Mouse (Mus musculus) embryonic facial prominence, embryonic 10.5 days (tissue): ENCODE measurements at regions not wholly inside any gene's neighbourhood (a gene's known extent, or its start where the extent isn't known, plus 50 kb on each side); places are given as distances from the start of the nearest gene placed in this dataset.
A peak's percentile ranks its signal among the peaks of the same experiment; 100 is the strongest.
"Not testable (repeated sequence)": the region's sequence is repeated elsewhere in the genome, so short reads cannot be mapped to it uniquely, and the experiment has no call there.

Experiments
- DNase-seq: peaks from one replicate; pipeline ENCODE4 v3.0.0-alpha.2; 2017; ENCODE audit warnings: low spot score
- H3K27ac ChIP-seq: fragments of 300-500 bp; sonication (generic); replicated peaks from 2 replicates; pipeline ENCODE4 v1.5.1; 2016; ENCODE audit warnings: mild to moderate bottlenecking
- H3K27me3 ChIP-seq: fragments of 300-500 bp; sonication (generic); replicated peaks from 2 replicates; pipeline ENCODE4 v1.6.1; 2016; ENCODE audit warnings: low read depth, mild to moderate bottlenecking; ENCODE audit not compliant: poor library complexity, severe bottlenecking
- H3K36me3 ChIP-seq: fragments of 300-500 bp; sonication (generic); replicated peaks from 2 replicates; pipeline ENCODE4 v1.6.1; 2016; ENCODE audit warnings: mild to moderate bottlenecking, moderate library complexity
- H3K4me1 ChIP-seq: fragments of 300-500 bp; sonication (generic); 2 replicates; pipeline ENCODE4 v1.6.1; 2016
- H3K4me3 ChIP-seq: fragments of 300-500 bp; sonication (generic); 2 replicates; pipeline ENCODE4 v1.5.1; 2016; ENCODE audit warnings: mild to moderate bottlenecking, moderate library complexity
- H3K9me3 ChIP-seq: fragments of 300-500 bp; sonication (generic); 2 replicates; pipeline ENCODE4 v1.6.1; 2016; ENCODE audit warnings: mild to moderate bottlenecking
- WGBS: fragments of 180-500 bp; shearing (Covaris S2); methylation state at CpG from one replicate; pipeline ENCODE4 v1.1.7; 2016; 5-methylcytosine and 5-hydroxymethylcytosine counted together

DNA sequence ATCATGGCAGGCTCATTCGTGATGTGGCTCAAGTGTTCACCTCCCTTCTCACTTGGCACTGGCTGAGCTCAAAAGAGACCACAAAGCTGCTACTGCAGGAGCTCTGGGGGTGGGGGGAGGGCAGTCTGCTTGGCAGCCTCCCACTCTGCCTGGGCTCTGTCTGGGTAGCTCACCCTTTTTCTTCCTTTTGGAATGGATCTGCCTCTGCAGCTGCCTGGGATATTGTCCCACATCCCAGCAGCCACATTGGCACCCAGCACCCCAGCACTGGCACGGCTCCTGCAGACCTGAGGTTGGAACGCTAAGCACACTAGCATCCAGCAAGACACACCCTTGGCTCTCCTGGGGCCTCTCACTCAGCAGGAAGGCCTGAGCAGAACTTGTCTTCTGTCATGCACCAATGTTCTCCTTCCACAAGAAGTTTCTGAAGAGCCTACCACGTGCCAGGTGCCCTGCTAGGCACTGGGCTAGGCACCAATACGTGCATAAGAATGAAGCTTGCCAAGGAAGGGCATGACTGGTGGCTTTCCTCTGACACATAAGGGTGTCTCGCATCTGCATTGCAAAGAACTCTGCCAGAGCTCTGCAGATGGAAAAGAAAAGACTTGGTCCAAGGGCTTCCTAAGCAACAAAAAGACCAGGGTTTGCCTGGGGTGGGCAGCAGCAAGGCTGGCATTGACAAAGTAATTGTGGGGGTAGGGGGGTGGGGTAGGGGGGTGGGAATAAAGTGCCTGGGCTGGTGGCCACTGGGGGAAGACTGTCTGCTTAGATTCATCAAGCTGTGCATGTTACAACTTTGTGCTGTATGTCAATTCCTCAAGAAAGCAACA, 112.1 kb upstream of the Sipa1l1 start:
- not testable (repeated sequence) for DNase-seq, H3K9me3 ChIP-seq, H3K27ac ChIP-seq, H3K4me1 ChIP-seq, H3K36me3 ChIP-seq, H3K4me3 ChIP-seq, H3K27me3 ChIP-seq
- WGBS = no CpG with 5 or more reads among the region's 6 CpGs

DNA sequence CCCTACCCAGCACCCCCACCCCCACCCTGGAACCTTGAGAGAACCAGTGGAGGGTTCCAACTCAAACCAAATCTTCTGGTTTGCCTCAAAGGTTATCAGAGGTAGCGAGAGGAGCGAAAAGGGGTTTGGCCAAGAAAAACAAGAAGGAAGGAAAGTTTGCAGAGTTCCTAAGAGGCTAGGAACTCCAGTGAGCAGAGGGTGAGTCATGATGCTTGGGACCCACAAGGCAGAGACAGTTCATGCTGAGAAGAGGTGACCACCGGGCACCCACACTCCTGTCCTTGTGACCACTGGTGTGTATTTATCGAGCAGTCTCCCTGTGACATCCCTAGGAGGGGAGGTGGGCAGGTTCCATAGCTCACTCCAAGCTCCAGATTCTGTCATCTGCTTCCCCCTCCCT, 104.1 kb upstream of the Sipa1l1 start:
- H3K27ac ChIP-seq = no peak overlapping the region
- no peaks in the 10 kb centered on the region for H3K27me3 ChIP-seq
- 0 out of 2 replicates have a peak, but pooled peaks cover 2% of the 10 kb centered on the region for H3K9me3 ChIP-seq
- H3K4me3 ChIP-seq = no peak overlapping the region
- no peak for DNase-seq
- H3K4me1 ChIP-seq = 0 out of 2 replicates have a peak, but pooled peaks cover 5% of the 10 kb centered on the region
- H3K36me3 ChIP-seq = no peaks in the 10 kb centered on the region
- WGBS = 89% methylated on average over 4 of the region's 4 CpGs

DNA sequence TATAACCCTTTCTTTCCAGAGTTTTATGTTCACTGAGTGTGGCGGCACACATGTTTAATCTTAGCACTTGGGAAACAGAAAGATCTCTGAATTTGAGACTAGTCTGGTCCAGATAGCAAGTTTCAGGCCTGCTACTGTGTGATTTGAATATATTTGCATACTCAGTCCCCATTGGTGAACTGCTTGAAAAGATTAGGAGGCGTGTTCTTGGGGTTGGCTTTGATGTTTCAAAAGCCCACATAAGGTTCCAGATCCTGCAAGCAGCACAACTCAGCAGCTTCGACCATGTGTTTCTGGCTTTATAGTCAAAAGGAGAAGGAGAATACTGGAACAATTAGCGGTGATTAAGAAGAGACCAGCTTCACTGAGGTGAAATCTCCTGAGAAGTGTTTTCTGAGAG, 102.3 kb upstream of the Sipa1l1 start:
- WGBS = 49% methylated on average over 4 of the region's 4 CpGs
- 0 out of 2 replicates have a peak, but pooled peaks cover 2% of the 10 kb centered on the region for H3K9me3 ChIP-seq
- H3K36me3 ChIP-seq = no peaks in the 10 kb centered on the region
- no peak overlapping the region for H3K4me3 ChIP-seq
- no peak overlapping the region for H3K27ac ChIP-seq
- no peak for DNase-seq
- peaks cover 5% of the 10 kb centered on the region; the same call in 1 of the 2 replicates for H3K4me1 ChIP-seq
- no peaks in the 10 kb centered on the region for H3K27me3 ChIP-seq

DNA sequence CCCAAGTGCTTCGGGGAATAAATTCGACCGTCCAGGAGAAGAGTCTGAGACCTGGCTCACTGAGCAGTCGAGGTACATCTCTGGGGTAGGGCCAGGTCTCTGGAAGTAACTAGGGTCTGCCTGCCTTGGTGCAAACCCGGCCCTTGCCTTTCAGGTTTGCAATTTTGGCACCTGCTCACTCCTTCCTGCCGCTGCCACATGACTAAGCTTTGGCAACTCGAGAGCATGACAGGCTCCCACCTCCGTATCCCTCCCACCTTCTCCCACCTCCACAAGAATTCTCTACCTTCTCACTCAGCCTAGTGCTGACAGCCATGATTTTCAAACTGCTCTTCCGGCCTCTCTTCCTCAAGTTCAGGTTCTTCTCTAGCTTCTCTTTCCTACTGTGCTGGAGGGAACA, 99.5 kb upstream of the Sipa1l1 start:
- 90% methylated on average over 9 of the region's 9 CpGs for WGBS

DNA sequence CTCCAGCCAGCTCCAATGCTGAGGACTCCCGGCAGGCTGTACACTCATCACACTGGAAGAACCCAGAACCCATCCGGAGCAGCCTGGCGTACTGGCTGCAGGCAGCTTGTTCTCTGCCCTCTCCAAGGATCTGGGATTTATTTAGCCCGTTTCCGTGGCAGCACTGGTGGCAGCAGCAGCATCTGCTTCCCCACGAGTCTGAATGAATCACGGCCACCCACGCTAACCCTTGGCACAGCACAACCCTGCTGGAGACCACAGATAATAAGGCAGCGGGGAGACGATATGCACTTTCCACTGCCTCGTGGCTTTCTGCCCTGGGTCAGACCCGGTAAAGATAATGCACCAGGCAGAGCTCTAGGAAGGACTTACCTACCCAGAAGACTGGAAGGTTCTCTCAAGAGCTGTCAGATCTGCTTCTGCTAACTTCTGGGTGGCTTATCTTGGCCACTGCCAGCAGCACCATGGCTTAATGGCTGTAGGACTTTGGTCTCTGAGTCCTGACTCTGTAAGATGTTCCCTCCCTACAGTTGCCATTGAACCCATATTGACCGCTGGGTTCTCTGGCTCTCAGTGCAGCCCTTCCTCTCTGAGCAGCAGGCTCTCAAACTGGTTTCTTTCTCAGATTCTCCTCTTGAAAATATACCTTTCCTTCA, 96.2 kb upstream of the Sipa1l1 start:
- 78% methylated on average over 13 of the region's 13 CpGs for WGBS
- Histone ChIP-seq H3K27ac (no peak overlapping the region), H3K4me1 (peaks cover 17% of the 10 kb centered on the region), H3K9me3 (0 out of 2 replicates have a peak, but pooled peaks cover 2% of the 10 kb centered on the region), H3K4me3 (no peak overlapping the region), H3K27me3 (no peaks in the 10 kb centered on the region), H3K36me3 (no peaks in the 10 kb centered on the region)
- DNase-seq = peak; percentile 15

More for the DNA sequence above, 99.5 kb upstream of the Sipa1l1 start:
- DNase-seq = no peak
- no peaks in the 10 kb centered on the region for H3K27me3 ChIP-seq
- 0 out of 2 replicates have a peak, but pooled peaks cover 2% of the 10 kb centered on the region for H3K9me3 ChIP-seq
- peaks cover 5% of the 10 kb centered on the region; the same call in 1 of the 2 replicates for H3K4me1 ChIP-seq
- no peak overlapping the region for H3K4me3 ChIP-seq
- H3K36me3 ChIP-seq = no peaks in the 10 kb centered on the region
- H3K27ac ChIP-seq = no peak overlapping the region

DNA sequence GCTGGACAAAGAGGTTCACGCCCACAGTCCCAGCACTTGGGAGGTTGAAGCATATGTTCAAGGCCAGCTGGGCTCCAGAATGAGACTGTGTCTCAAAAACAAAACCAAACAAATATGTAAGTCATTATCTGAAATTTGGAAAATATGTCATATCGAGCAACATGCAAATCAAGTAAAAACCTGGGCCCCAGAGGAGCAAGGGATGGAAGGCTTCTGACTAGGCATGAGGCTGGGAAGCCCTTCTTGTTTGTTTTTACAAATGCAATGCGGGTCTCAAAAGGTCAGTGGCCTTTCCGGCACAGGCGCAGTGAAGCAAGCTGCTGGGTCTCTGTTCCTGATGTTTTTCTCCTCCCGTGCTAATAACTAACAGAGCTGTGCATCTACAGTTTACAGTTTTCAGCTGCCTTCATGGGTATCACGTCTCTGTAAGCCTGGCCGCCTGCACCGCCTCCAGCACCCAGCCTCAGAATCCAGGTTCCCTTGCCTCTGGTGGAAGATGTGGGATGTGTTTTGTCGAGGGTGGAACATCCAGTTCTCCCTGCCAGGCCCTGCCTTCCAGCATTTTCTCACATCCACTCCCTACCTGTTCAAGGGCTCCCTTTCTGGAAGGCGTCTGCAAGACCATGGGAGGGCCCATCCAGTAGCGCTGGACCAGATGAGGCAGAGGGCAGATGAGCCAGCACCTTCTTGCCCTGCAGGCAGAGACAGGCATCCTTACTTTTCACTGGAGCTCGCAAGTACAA, 93.5 kb upstream of the Sipa1l1 start:
- DNase-seq = peak; percentile 67
- peaks cover 22% of the 10 kb centered on the region for H3K4me1 ChIP-seq
- no peaks in the 10 kb centered on the region for H3K27me3 ChIP-seq
- H3K4me3 ChIP-seq = no peak overlapping the region
- WGBS = 28% methylated on average over 13 of the region's 13 CpGs
- H3K27ac ChIP-seq = peak overlapping the region; percentile 86
- H3K36me3 ChIP-seq = no peaks in the 10 kb centered on the region
- H3K9me3 ChIP-seq = no peaks in the 10 kb centered on the region

DNA sequence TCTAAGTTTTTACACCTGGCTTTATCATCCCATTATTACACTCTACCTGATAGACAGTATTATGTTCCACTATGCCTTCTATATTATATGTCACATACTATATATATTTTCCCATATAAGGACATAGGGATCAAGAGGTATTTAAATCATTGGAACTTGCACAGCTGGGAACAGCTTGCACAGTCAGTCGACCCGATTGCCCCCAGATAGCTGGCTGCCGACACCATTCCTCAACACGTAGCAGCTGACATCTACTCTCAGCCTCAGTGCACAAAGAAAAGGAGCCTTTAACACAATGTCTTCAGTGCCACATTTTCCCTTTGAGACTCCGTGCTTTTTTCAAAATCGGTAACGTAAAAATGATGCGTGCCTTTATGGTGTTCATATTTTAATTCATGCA, 92.4 kb upstream of the Sipa1l1 start:
- Histone ChIP-seq H3K9me3 (no peaks in the 10 kb centered on the region), H3K4me1 (peaks cover 22% of the 10 kb centered on the region), H3K27ac (peak overlapping the region; percentile 86; the same call in 1 of the 2 replicates), H3K27me3 (no peaks in the 10 kb centered on the region), H3K36me3 (no peaks in the 10 kb centered on the region), H3K4me3 (no peak overlapping the region)
- WGBS = 74% methylated on average over 8 of the region's 8 CpGs
- DNase-seq = no peak

DNA sequence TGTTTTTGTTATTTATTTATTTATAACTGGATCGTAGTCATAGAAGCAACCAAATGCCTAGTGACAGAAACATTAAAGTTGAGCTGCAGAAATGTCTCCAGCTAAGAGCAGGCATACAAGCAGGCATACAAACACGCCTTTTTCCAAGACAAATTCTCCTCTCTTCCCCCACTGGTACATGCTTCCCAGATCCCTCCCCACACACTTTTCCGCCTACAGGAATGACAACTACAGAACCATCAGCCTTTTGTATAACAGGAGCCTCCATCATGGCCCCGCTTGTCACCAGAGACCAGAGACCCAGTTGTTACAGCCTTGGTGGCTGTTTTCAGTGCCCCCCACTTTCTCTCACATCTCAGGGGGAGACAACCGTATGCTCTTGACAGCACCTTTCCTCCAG, 91.2 kb upstream of the Sipa1l1 start:
- Histone ChIP-seq H3K4me3 (no peak overlapping the region), H3K27me3 (no peaks in the 10 kb centered on the region), H3K9me3 (no peaks in the 10 kb centered on the region), H3K36me3 (no peaks in the 10 kb centered on the region), H3K4me1 (peaks cover 22% of the 10 kb centered on the region), H3K27ac (no peak overlapping the region)
- DNase-seq = no peak
- WGBS = 91% methylated on average over 5 of the region's 5 CpGs

DNA sequence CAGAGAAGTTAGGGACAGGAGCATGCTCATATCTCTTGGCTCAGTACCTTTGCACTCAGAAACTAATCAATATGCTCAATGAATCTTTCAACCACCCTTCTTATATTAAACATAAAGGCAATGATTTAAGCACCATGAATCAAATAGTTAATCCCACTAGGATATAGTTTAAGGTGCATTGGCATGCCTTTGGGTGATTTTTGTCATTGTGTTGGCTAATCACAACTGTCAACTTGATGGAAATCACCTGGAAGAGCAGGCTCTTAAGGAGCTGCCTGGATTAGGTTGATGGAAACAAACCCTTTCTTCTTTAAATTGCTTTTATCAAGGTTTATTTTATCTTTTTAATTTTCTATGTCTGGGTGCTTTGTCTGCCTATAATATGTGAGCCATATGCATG, 90.4 kb upstream of the Sipa1l1 start:
- Histone ChIP-seq H3K27me3 (no peaks in the 10 kb centered on the region), H3K4me1 (peaks cover 22% of the 10 kb centered on the region)
- no peak for DNase-seq

DNA sequence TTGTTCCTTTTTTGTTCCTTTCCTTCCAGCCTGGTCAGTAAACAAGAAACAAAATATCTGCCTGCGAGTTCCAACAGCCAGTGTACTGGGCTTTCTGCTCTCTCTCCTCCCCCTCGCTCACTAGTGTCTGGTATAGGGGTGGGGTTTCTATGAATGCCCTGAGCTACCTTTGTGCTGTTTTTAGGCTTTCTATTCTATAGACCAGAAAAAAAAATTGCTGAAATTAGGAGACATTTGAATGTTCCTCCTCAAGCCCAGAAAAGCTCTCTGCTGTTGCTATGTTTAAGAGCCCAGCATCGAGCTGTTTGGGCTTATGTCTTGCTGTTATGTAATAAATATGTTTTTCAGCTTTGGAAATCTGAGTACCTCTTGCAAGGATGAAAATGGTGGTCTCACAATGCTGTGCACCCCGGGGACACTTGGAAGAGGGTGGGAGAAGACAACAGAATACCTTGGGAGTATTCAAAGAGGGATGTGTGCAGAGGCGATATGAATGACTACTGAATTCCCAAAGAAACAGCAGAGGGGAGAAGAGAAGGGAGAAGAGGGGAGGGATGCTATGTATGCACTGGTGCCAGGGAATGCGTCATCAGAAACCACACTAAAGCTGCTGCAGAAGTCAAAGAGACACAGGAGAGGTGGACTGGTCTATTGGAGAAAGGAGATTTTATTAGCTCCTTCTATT, 88.8 kb upstream of the Sipa1l1 start:
- Histone ChIP-seq H3K27me3 (no peaks in the 10 kb centered on the region), H3K4me1 (peaks cover 23% of the 10 kb centered on the region), H3K27ac (no peak overlapping the region), H3K4me3 (no peak overlapping the region), H3K9me3 (no peaks in the 10 kb centered on the region), H3K36me3 (no peaks in the 10 kb centered on the region)
- DNase-seq = no peak
- WGBS = 84% methylated on average over 6 of the region's 6 CpGs

More for the DNA sequence above, 90.4 kb upstream of the Sipa1l1 start:
- no peak overlapping the region for H3K4me3 ChIP-seq
- H3K9me3 ChIP-seq = no peaks in the 10 kb centered on the region
- H3K36me3 ChIP-seq = no peaks in the 10 kb centered on the region
- H3K27ac ChIP-seq = no peak overlapping the region

DNA sequence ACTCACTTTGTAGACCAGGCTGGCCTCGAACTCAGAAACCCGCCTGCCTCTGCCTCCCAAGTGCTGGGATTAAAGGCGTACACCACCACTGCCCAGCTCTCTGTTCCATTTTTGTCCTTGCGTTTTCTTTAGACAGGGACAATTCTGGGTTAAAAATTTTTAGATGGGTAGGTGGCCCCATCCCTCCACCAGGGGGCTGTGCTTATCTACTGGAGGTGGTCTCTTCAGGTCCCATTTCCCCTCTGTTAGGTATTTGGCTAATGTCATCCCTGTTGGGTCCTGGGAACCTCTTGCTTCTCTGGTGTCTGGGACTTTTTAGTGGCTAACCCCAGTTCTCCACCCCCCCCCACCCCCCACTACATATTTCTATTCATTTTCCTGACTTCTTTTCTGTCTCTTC, 86.5 kb upstream of the Sipa1l1 start:
- not testable (repeated sequence) for H3K36me3 ChIP-seq, DNase-seq, H3K9me3 ChIP-seq, H3K4me3 ChIP-seq, H3K27ac ChIP-seq, H3K27me3 ChIP-seq
- 95% methylated on average over 4 of the region's 4 CpGs for WGBS
- H3K4me1 ChIP-seq = peaks cover 17% of the 10 kb centered on the region

DNA sequence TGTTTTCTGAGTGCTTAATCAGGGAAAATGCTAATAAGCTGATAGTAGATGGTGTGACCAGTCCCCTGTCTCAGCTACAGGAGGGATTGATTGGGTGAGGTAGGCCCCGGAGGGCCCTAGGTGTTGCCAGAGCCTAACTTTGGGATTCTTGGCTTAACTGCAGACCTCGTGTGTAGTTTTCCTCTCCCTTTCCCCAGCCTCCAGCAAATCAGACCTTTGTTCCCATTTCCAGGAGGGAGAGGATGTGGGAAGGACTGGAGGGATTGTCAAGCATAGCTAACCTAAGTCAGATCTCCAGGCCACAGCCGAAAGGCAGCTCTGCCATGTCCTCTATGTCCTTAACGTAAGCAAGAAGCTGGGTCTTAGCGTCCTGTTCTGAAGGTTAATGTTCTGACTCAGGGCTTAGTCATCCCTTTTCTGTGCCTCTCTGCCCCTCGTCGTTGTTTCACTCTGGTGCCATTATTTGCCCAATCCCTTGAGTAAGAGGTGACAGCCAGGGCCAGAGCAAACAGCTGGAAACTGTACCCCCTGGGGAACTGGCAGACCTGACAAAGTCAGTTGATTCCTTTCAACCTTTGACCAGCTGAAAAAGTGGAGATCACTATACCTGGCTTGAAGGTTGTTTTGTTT, 83.2 kb upstream of the Sipa1l1 start:
- WGBS = 50% methylated on average over 7 of the region's 7 CpGs
- Histone ChIP-seq H3K4me1 (peaks cover 11% of the 10 kb centered on the region), H3K4me3 (no peak overlapping the region), H3K9me3 (no peaks in the 10 kb centered on the region), H3K27me3 (no peaks in the 10 kb centered on the region), H3K27ac (no peak overlapping the region), H3K36me3 (no peaks in the 10 kb centered on the region)
- DNase-seq = no peak
